Mouse (Mus musculus) forebrain, postnatal 0 days (tissue): ENCODE data around the gene Nat8. TPM values are rescaled to one million over a fixed set of nuclear protein-coding genes. Genes with fewer than 3 reads are reported as not detected.
A peak's percentile ranks its signal among the peaks of the same experiment; 100 is the strongest.
"Not testable (repeated sequence)": the region's sequence is repeated elsewhere in the genome, so short reads cannot be mapped to it uniquely, and the experiment has no call there.

ENCODE experiments used
- ATAC-seq: fragments of 200-750 bp; cut with Nextera tagmentation; 2 replicates; pipeline ENCODE4 v1.8.0; 2017; ENCODE audit warnings: mild to moderate bottlenecking, moderate library complexity
- DNase-seq: peaks from one replicate; pipeline ENCODE4 v3.0.0-alpha.2; 2015
- H3K27ac ChIP-seq: fragments of 300-500 bp; sonication (generic); 2 replicates; pipeline ENCODE4 v1.5.1; 2014; ENCODE audit warnings: low read depth, mild to moderate bottlenecking, antibody characterized with exemption, low read length, moderate library complexity, mixed read lengths
- H3K27me3 ChIP-seq: fragments of 300-500 bp; sonication (generic); 2 replicates; pipeline ENCODE4 v1.6.1; 2014; ENCODE audit warnings: mild to moderate bottlenecking, low read length, mixed read lengths; ENCODE audit not compliant: insufficient read depth
- H3K36me3 ChIP-seq: fragments of 300-500 bp; sonication (generic); 2 replicates; pipeline ENCODE4 v1.6.1; 2014; ENCODE audit warnings: mild to moderate bottlenecking, moderate library complexity; ENCODE audit not compliant: insufficient read depth
- H3K4me1 ChIP-seq: fragments of 300-500 bp; sonication (generic); 2 replicates; pipeline ENCODE4 v1.6.1; 2014; ENCODE audit warnings: antibody characterized with exemption; ENCODE audit not compliant: insufficient read depth
- H3K4me2 ChIP-seq: fragments of 300-500 bp; sonication (generic); 2 replicates; pipeline ENCODE4 v1.6.1; 2014; ENCODE audit warnings: low read depth, mild to moderate bottlenecking, moderate library complexity
- H3K4me3 ChIP-seq: fragments of 300-500 bp; sonication (generic); 2 replicates; pipeline ENCODE4 v1.5.1; 2014; ENCODE audit warnings: low read depth, low read length, mixed read lengths
- H3K9ac ChIP-seq: fragments of 300-500 bp; sonication (generic); 2 replicates; pipeline ENCODE4 v1.6.1; 2014; ENCODE audit warnings: mild to moderate bottlenecking
- H3K9me3 ChIP-seq: fragments of 300-500 bp; sonication (generic); 2 replicates; pipeline ENCODE4 v1.6.1; 2016; ENCODE audit warnings: low read length
- CTCF ChIP-seq: sonication (generic); IDR thresholded peaks from 2 replicates; pipeline ENCODE4 v1.5.1; 2016; ENCODE audit warnings: antibody characterized with exemption, control low read depth, low read depth
- WGBS: fragments of 180-500 bp; shearing (Covaris S2); extraction: QIAGEN DNeasy Blood & Tissue Kit; methylation state at CpG from one replicate; pipeline ENCODE4 v1.1.7; 2014; 5-methylcytosine and 5-hydroxymethylcytosine counted together
- polyA plus RNA-seq: library from polyadenylated mRNA; unstranded; fragments of >200 nt; fragmentation: Nextera tagmentation; extraction: Ambion mirVana; gene quantifications from 2 replicates; pipeline ENCODE4 v1.2.1, GENCODE M21; 2015
- total RNA-seq: library from RNA; depleted of rRNA; stranded (reverse); fragments of >200 nt; gene quantifications from 2 replicates; pipeline ENCODE4 v1.2.3, GENCODE M21; 2014; rRNA removed

Nat8 gene
- total RNA-seq: 0.14 TPM in 1 of 2 replicates, not detected in the other
- 0.30 and 0.41 TPM in 2 replicates for polyA plus RNA-seq

DNA sequence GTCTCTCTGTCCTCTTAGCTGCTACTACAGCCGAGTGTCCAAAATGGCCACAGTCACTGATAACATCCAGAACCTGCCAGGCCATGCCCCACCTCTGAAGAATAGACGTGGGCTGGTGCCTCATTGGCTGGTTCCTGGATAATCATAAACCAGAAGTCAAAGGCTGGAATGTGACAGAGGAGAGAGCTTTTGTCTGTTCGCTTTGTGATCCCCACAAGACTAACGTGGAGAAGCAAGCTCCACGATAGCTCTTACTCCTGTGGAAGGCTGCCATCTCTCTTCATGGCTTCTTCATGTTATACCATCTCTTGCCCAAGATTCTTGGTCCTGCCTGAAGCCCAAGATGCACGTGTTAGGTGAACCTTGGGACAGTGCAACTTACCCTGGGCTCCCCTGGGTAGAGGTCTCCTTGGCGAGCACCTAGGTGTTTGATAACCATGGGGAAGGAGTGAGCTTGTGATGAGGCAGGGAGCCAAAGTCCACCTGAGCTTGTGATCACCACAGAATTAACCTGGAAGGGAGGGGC is at the start of gene Nat8:
Nat8 (minus strand) TSS at position 287 of the 526 bp plus-strand sequence.
- WGBS: 90% methylated on average over 7 of the region's 7 CpGs
- no peak for DNase-seq
- H3K9me3 ChIP-seq: no peaks in the 10 kb centered on the region
- no peaks in the 10 kb centered on the region for H3K36me3 ChIP-seq
- H3K27ac ChIP-seq: no peak within 1 kb of the TSS
- no peak within 1 kb of the TSS for H3K9ac ChIP-seq
- H3K4me1 ChIP-seq: no peaks in the 10 kb centered on the region
- no peak within 1 kb of the TSS for H3K4me2 ChIP-seq
- no peak for ATAC-seq
- no peak within 1 kb of the TSS for H3K4me3 ChIP-seq
- no peak for TF ChIP-seq CTCF
- H3K27me3 ChIP-seq: no peaks in the 10 kb centered on the region

DNA sequence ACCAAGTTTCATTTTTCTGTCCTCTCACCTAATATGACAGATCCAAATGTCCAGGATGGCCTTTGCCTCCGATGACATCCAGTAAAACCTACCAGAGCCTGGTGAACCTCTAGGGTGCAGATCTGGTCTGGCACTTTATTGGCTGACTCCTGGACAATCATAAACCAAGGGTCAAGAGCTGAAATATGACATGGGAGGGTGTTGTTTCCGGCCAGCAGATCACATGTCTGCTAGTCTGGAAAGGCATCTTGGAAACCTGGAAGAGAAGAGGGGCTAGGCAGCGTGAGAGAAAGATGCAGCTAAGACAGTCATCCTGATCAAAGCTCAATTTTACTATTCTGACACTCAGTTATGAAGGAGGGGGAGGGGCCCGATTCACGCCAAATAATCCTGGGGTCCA is 37.1 kb upstream of the Nat8 start, which contains the start of gene Nat8f2:
Nat8f2 (minus strand) TSS at position 153 of the 400 bp plus-strand sequence.
- H3K4me2 ChIP-seq, H3K36me3 ChIP-seq, H3K27ac ChIP-seq, H3K27me3 ChIP-seq, H3K4me3 ChIP-seq, H3K4me1 ChIP-seq, H3K9ac ChIP-seq, DNase-seq, H3K9me3 ChIP-seq, ATAC-seq: not testable (repeated sequence)
- WGBS: 88% methylated on average over 5 of the region's 5 CpGs

- Histone ChIP-seq H3K27ac (no peak overlapping the region), H3K4me1 (no peaks in the 10 kb centered on the region), H3K36me3 (no peaks in the 10 kb centered on the region), H3K9me3 (no peaks in the 10 kb centered on the region), H3K4me2 (no peak overlapping the region), H3K27me3 (no peaks in the 10 kb centered on the region), H3K4me3 (no peak overlapping the region), H3K9ac (no peak overlapping the region)
- 88% methylated on average over 8 of the region's 8 CpGs for WGBS
- DNase-seq (no peak), ATAC-seq (no peak)
- TF ChIP-seq CTCF: no peak
Measured at GRCm38 (mm10) chr6:85867726-85868690, 36.1 kb upstream of the Nat8 start.

GRCm38 (mm10) chr6:85866995-85867394 is 35.1 kb upstream of the Nat8 start:
- 58% methylated on average over 1 of the region's 1 CpGs for WGBS
- ATAC-seq, H3K4me2 ChIP-seq, H3K36me3 ChIP-seq, H3K4me1 ChIP-seq, H3K9ac ChIP-seq, H3K9me3 ChIP-seq, H3K27me3 ChIP-seq, H3K27ac ChIP-seq, DNase-seq, H3K4me3 ChIP-seq: not testable (repeated sequence)

GRCm38 (mm10) chr6:85866166-85866565 is 34.3 kb upstream of the Nat8 start:
- H3K4me3 ChIP-seq: not testable (repeated sequence)

DNA sequence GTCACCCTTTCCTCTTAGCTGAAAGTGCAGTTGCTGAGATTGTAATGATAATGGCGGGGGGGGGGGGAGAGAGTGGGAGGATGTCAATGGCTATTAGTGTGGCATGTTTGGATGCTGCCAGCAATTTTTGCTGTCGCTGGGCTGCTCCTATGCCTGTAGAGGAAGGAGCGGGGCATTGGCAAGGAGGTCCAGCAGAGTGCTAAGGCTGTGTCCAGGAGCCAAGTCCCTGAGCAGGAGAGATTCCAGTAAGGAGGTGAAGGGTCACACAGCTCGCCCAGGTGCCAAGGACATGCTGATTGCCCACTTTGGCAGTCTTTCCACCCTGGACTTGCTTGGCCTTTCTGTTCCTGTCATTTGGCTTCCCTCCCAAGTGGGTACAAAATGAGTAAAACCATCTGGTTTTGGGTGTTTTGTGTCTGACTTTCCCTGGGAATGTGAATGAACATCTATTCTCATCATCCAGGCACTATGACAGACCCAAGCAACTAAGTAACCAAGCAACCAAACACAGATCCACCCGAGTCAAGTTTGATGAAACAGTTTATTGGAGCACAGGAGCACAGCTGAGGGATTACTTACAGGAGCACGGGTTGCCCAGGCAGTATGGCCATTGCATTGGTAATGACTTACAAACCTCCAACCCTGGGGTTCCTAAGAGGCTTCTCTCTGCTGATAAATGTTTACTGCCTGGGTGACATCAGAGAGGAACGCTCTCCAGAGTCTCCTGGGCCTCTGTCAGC is 33.2 kb upstream of the Nat8 start:
- DNase-seq, H3K4me3 ChIP-seq, H3K9me3 ChIP-seq, H3K4me2 ChIP-seq, H3K9ac ChIP-seq, H3K27ac ChIP-seq, H3K36me3 ChIP-seq, H3K4me1 ChIP-seq, H3K27me3 ChIP-seq: not testable (repeated sequence)
- peak; percentile 29; the same call in 1 of the 2 replicates for ATAC-seq
- whole genome bisulfite sequencing: 69% methylated on average over 6 of the region's 7 CpGs

More at GRCm38 (mm10) chr6:85866166-85866565, 34.3 kb upstream of the Nat8 start:
- not testable (repeated sequence) for DNase-seq, H3K36me3 ChIP-seq, H3K27me3 ChIP-seq, H3K27ac ChIP-seq, H3K9ac ChIP-seq, H3K4me1 ChIP-seq, ATAC-seq, H3K9me3 ChIP-seq, H3K4me2 ChIP-seq
- WGBS: 79% methylated on average over 3 of the region's 3 CpGs

DNA sequence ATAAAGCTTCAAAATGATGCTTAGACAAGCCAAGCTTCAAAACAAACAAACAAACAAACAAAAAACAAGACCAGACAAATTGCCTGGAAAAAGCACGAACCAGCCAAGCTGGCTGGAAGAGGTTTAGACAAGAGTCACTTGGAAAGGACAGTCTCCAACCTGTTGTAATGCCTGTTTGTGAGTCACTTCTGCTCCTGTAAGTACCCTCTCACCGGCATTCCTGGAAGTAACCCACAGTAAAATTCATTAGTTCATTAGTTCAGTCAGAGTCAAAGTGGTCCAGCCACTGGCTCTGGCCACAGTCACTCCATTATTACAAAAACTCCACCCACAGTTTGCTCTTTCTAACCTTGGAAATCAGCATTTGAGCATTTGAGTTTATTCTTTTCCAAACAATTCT is 32.0 kb upstream of the Nat8 start:
- TF ChIP-seq CTCF: no peak
- Histone ChIP-seq H3K27me3 (no peaks in the 10 kb centered on the region), H3K4me3 (no peak overlapping the region), H3K27ac (no peak overlapping the region), H3K36me3 (no peaks in the 10 kb centered on the region), H3K4me1 (no peaks in the 10 kb centered on the region), H3K9me3 (no peaks in the 10 kb centered on the region), H3K4me2 (no peak overlapping the region), H3K9ac (no peak overlapping the region)
- ATAC-seq (no peak), DNase-seq (no peak)
- 87% methylated on average over 2 of the region's 2 CpGs for WGBS
